Mouse (Mus musculus) liver, embryonic 11.5 days (tissue): ENCODE measurements around the gene Hcn3. TPM values are rescaled to one million over a fixed set of nuclear protein-coding genes. Genes with fewer than 3 reads are reported as not detected.

ENCODE experiments used
- ATAC-seq: fragments of 200-750 bp; cut with Nextera tagmentation; replicated peaks from 2 replicates; pipeline ENCODE4 v1.8.0; 2017; ENCODE audit warnings: moderate number of reproducible peaks, mild to moderate bottlenecking, moderate TSS enrichment, moderate library complexity; ENCODE audit not compliant: low FRiP score
- DNase-seq: peaks from one replicate; pipeline ENCODE4 v3.0.0-alpha.2; 2017; ENCODE audit warnings: low spot score
- H3K27ac ChIP-seq: fragments of 300-500 bp; sonication (generic); 2 replicates; pipeline ENCODE4 v1.5.1; 2014; ENCODE audit warnings: mild to moderate bottlenecking, low read depth, low read length, control low read depth
- H3K27me3 ChIP-seq: fragments of 300-500 bp; sonication (generic); replicated peaks from 2 replicates; pipeline ENCODE4 v1.6.1; 2014; ENCODE audit warnings: low read length, mixed read lengths; ENCODE audit not compliant: control insufficient read depth, insufficient read depth
- H3K36me3 ChIP-seq: fragments of 300-500 bp; sonication (generic); 2 replicates; pipeline ENCODE4 v1.6.1; 2014; ENCODE audit warnings: mild to moderate bottlenecking, low read length, moderate library complexity, mixed read lengths; ENCODE audit not compliant: control insufficient read depth, insufficient read depth
- H3K4me1 ChIP-seq: fragments of 300-500 bp; sonication (generic); replicated peaks from 2 replicates; pipeline ENCODE4 v1.6.1; 2014; ENCODE audit warnings: low read length, mixed read lengths; ENCODE audit not compliant: control insufficient read depth, insufficient read depth
- H3K4me2 ChIP-seq: fragments of 300-500 bp; sonication (generic); 2 replicates; pipeline ENCODE4 v1.6.1; 2014; ENCODE audit warnings: mild to moderate bottlenecking, control low read depth, moderate library complexity
- H3K4me3 ChIP-seq: fragments of 300-500 bp; sonication (generic); 2 replicates; pipeline ENCODE4 v1.5.1; 2014; ENCODE audit warnings: low read depth, low read length, control low read depth
- H3K9ac ChIP-seq: fragments of 300-500 bp; sonication (generic); 2 replicates; pipeline ENCODE4 v1.6.1; 2014; ENCODE audit warnings: low read depth, low read length, control low read depth
- H3K9me3 ChIP-seq: fragments of 300-500 bp; sonication (generic); 2 replicates; pipeline ENCODE4 v1.6.1; 2016; ENCODE audit warnings: low read length, inconsistent platforms, mixed read lengths; ENCODE audit not compliant: control insufficient read depth
- WGBS: fragments of 180-500 bp; shearing (Covaris S2); extraction: QIAGEN DNeasy Blood & Tissue Kit; methylation state at CpG from one replicate; pipeline ENCODE4 v1.1.7; 2014; 5-methylcytosine and 5-hydroxymethylcytosine counted together
- polyA plus RNA-seq: library from polyadenylated mRNA; unstranded; fragments of >200 nt; fragmentation: Nextera tagmentation; extraction: Ambion mirVana; gene quantifications from 2 replicates; pipeline ENCODE4 v1.2.1, GENCODE M21; 2014

Gene Hcn3
- polyA plus RNA-seq, 1 experiment from 2014 or later: 1.6 TPM

DNA sequence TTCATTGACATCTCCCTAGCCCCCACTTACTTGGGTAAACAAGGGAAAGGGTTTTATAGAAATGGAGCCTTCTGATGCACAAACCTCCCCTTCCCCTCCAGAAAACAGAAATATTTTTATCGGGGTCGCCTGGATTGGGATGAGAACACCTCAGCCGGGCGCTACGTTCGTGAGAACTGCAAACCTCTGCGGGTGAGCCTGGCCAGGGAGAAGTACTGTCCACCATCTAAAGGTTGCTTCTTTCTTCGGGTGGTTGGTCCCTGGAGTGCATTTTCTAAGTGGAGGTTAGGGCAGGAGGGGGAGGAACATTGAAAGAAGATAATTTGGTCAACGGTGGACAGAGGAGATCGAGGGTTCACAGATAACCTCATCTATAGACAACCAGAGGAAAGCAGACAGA lies 15.5 kb upstream of the Hcn3 start:
- no peak overlapping the region for H3K9ac ChIP-seq
- no peak overlapping the region for H3K4me2 ChIP-seq
- H3K4me3 ChIP-seq: no peak overlapping the region
- no peak for ATAC-seq
- H3K36me3 ChIP-seq: peaks cover 61% of the 10 kb centered on the region
- H3K27ac ChIP-seq: no peak overlapping the region
- no peaks in the 10 kb centered on the region for H3K9me3 ChIP-seq
- H3K4me1 ChIP-seq: peaks cover 15% of the 10 kb centered on the region
- 89% methylated on average over 10 of the region's 10 CpGs for WGBS
- H3K27me3 ChIP-seq: no peaks in the 10 kb centered on the region
- no peak for DNase-seq

DNA sequence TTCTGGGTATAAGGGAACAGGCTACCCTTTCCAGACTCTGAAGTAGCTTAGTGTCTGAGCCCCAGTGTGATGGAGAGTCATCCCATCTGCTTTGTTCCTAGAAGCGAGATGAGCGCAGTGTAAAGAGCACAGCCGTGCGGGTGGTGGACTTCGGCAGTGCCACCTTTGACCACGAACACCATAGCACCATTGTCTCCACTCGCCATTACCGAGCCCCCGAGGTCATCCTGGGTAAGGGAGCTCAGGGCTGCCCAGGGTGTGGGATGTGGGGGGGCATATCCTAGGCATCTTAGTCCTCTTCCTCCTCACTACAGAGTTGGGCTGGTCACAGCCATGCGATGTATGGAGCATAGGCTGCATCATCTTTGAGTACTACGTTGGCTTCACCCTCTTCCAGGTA lies 14.8 kb upstream of the Hcn3 start:
- no peak overlapping the region for H3K4me2 ChIP-seq
- WGBS: 90% methylated on average over 11 of the region's 11 CpGs

DNA sequence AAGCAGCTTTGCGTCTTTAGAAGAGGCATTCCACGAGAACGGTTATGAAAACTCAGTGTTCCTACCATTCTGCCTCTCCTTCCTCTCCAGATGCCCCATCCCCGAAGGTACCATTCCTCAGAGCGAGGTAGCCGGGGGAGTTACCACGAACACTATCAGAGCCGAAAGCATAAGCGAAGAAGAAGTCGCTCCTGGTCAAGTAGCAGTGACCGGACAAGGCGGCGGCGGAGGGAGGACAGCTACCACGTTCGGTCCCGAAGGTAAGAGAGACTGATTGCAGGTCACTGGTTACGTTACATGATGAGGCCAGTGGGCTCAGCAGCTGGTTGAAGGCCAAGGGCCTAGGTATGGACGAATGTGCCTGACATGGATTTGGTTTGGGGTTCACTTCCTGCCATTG lies 6.9 kb upstream of the Hcn3 start:
- DNase-seq (no peak), ATAC-seq (no peak)
- peaks cover 16% of the 10 kb centered on the region for H3K4me1 ChIP-seq
- peaks cover 39% of the 10 kb centered on the region for H3K36me3 ChIP-seq
- no peak overlapping the region for H3K4me3 ChIP-seq
- H3K9ac ChIP-seq: no peak overlapping the region
- H3K27ac ChIP-seq: no peak overlapping the region
- 95% methylated on average over 19 of the region's 19 CpGs for WGBS
- H3K4me2 ChIP-seq: peak overlapping the region; percentile 82; the same call in 1 of the 2 replicates
- H3K27me3 ChIP-seq: no peaks in the 10 kb centered on the region
- H3K9me3 ChIP-seq: no peaks in the 10 kb centered on the region

More for the DNA sequence above, 14.8 kb upstream of the Hcn3 start:
- H3K9ac ChIP-seq: no peak overlapping the region
- ATAC-seq (no peak), DNase-seq (no peak)
- no peak overlapping the region for H3K27ac ChIP-seq
- no peak overlapping the region for H3K4me3 ChIP-seq
- no peaks in the 10 kb centered on the region for H3K27me3 ChIP-seq
- no peaks in the 10 kb centered on the region for H3K9me3 ChIP-seq
- peaks cover 61% of the 10 kb centered on the region for H3K36me3 ChIP-seq
- H3K4me1 ChIP-seq: peaks cover 15% of the 10 kb centered on the region

GRCm38 (mm10) chr3:89165268-89165870 lies 5.4 kb upstream of the Hcn3 start:
- Histone ChIP-seq H3K4me2 (peak overlapping the region; percentile 82), H3K4me3 (peak overlapping the region; percentile 90), H3K4me1 (peaks cover 16% of the 10 kb centered on the region), H3K27me3 (no peaks in the 10 kb centered on the region), H3K9me3 (no peaks in the 10 kb centered on the region), H3K9ac (peak overlapping the region; percentile 93), H3K27ac (peak overlapping the region; percentile 95), H3K36me3 (peaks cover 30% of the 10 kb centered on the region)
- DNase-seq (no peak), ATAC-seq (0 out of 2 replicates have a peak, but pooled peaks have one; percentile 3)
- 19% methylated on average over 12 of the region's 12 CpGs for WGBS

DNA sequence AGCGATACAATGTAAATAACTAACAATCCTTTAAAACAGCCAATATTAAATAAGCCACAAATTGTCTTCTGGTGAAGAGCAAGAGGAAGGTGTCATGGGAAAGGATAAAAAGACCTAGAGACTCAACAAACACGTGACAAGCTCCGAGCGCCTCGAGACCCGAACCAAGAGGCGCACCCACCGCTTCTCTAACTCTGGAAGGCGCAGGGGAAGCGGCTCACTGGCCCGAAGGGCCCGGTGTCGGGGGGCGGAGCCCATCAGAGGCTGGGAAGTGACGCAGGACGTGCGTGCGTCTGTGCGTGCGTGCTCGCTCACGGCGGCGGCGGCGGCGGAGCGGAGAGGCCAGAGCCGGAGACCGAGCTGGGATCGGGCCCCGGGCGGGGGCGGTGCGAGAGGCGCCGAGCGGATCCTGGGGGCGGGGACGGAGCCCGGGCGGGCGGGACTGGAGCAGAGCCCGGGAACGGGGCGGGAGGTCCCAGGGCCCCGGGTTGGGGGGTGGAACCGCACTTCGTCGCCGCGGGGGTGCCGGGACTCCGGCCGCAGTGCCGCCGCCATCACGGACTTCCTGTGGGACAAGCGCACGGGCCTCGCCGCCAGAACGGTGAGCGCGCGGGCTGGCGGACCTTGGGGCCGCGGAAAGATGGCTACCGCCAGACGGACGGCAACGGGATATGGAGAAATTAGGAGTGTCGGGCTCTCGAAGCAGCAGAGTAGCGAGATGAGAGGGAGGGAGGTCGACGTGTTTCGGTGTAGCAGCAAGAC lies 4.7 kb upstream of the Hcn3 start, which contains the start of gene Clk2:
Gene Clk2, plus strand, starts transcription at position 290 of the 762 bp plus-strand sequence.
- ATAC-seq: peak; percentile 97

GRCm38 (mm10) chr3:89163643-89164245 lies 3.7 kb upstream of the Hcn3 start:
- DNase-seq (no peak), ATAC-seq (no peak)
- Histone ChIP-seq H3K27ac (peak overlapping the region; percentile 95; the same call in 1 of the 2 replicates), H3K4me3 (peak overlapping the region; percentile 90), H3K4me1 (peaks cover 27% of the 10 kb centered on the region), H3K9me3 (no peaks in the 10 kb centered on the region), H3K36me3 (peaks cover 14% of the 10 kb centered on the region), H3K9ac (peak overlapping the region; percentile 93), H3K4me2 (peak overlapping the region; percentile 82), H3K27me3 (peaks cover 4% of the 10 kb centered on the region; the same call in 1 of the 2 replicates)
- 66% methylated on average over 5 of the region's 5 CpGs for WGBS

More for the DNA sequence above, 4.7 kb upstream of the Hcn3 start, which contains the start of gene Clk2:
- H3K4me1 ChIP-seq: peaks cover 19% of the 10 kb centered on the region
- under 1% methylated on average over 78 of the region's 79 CpGs for WGBS
- H3K27ac ChIP-seq: peak within 1 kb of the TSS; percentile 95
- no peaks in the 10 kb centered on the region for H3K27me3 ChIP-seq
- peak within 1 kb of the TSS; percentile 93 for H3K9ac ChIP-seq
- H3K4me3 ChIP-seq: peak within 1 kb of the TSS; percentile 90
- peak; percentile 97 for DNase-seq
- peak within 1 kb of the TSS; percentile 82 for H3K4me2 ChIP-seq
- H3K36me3 ChIP-seq: peaks cover 23% of the 10 kb centered on the region
- no peaks in the 10 kb centered on the region for H3K9me3 ChIP-seq

DNA sequence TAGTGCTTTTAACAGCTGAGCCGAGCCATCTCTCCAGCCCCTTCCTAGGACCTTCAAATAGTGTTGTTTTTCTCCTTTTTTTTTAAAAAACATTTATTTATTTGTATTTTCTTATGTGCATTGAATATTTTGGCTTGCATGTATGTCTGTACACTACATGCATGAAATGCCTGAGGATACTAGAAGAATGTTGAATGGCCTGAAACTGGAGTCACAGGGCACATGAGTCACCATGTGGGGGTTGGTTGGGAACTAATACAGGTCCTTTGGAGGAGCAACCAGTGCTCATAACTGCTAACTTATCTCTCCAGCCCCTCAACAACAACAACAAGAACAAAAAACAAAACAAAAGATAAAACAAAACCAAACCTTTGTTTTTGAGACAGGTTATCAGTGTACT lies 3.1 kb upstream of the Hcn3 start:
- Histone ChIP-seq H3K36me3 (peaks cover 9% of the 10 kb centered on the region), H3K4me3 (no peak overlapping the region), H3K27me3 (peaks cover 6% of the 10 kb centered on the region; the same call in 1 of the 2 replicates), H3K9ac (no peak overlapping the region), H3K27ac (no peak overlapping the region), H3K4me1 (peaks cover 27% of the 10 kb centered on the region), H3K4me2 (no peak overlapping the region), H3K9me3 (no peaks in the 10 kb centered on the region)
- ATAC-seq: no peak
- WGBS: 80% methylated on average over 1 of the region's 1 CpGs
- DNase-seq: no peak

DNA sequence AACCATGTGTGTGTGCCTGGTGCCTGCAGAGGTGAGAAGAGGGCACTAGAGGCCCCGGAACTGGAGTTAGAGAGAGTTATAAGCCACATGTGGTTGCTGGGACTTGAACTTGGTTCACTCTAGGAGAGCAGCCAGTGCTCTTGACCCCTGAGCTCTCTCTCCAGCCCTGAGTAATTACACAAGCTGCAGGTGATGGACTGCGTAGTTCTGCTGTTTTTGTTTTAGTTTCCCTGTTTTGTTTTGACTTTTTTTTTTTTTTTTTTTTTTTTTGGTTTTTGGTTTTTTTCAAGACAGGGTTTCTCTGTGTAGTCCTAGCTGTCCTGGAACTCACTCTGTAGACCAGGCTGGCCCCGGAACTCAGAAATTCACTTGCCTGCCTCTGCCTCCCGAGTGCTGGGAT lies 1.8 kb upstream of the Hcn3 start:
- 0 out of 2 replicates have a peak, but pooled peaks cover 1% of the 10 kb centered on the region for H3K36me3 ChIP-seq
- no peak for DNase-seq
- WGBS: 75% methylated on average over 4 of the region's 4 CpGs
- ATAC-seq: no peak
- peaks cover 27% of the 10 kb centered on the region for H3K4me1 ChIP-seq
- no peak overlapping the region for H3K4me3 ChIP-seq
- no peak overlapping the region for H3K9ac ChIP-seq
- no peak overlapping the region for H3K4me2 ChIP-seq
- peaks cover 6% of the 10 kb centered on the region; the same call in 1 of the 2 replicates for H3K27me3 ChIP-seq
- no peaks in the 10 kb centered on the region for H3K9me3 ChIP-seq
- H3K27ac ChIP-seq: no peak overlapping the region
